Mouse (Mus musculus): ENCODE measurements around the gene Bcap31.

The Bcap31 gene

GRCm38 (mm10) chrX:73715476-73716108 is 383 bp downstream of the Bcap31 start:
- ChIA-PET POLR2A (interaction anchor here (0.5 to 4.0 kb wide), 83 partner anchors 9 to 714 kb away, joined by 3 to 28 read pairs (median 5); partner anchors contain the start of genes Haus7 (in 2 of the 4), Hcfc1 (in 2 of the 4), Idh3g (in 2 of the 4) and Ssr4 (in 2 of the 4)), CTCF (interaction anchor here (0.6 to 1.8 kb wide), 12 partner anchors 9 to 74 kb away, joined by 3 to 10 read pairs (median 3); no protein-coding TSS in a partner anchor)

- ChIA-PET POLR2A (interaction anchor here (0.6 to 3.1 kb wide), 8 partner anchors 10 to 188 kb away, joined by 3 to 12 read pairs (median 4); partner anchors contain the start of genes Bcap31 (in 2 of the 4) and Abcd1 (in 1 of the 4)), CTCF (interaction anchor here in 2 of 4 experiments (0.5 to 1.4 kb wide), 2 partner anchors 10 to 15 kb away, joined by 3 to 5 read pairs; no protein-coding TSS in a partner anchor)
Measured at GRCm38 (mm10) chrX:73700472-73700871, 15.5 kb downstream of the Bcap31 start.

GRCm38 (mm10) chrX:73690917-73691629 is 24.9 kb downstream of the Bcap31 start:
- ChIA-PET CTCF (interaction anchor here (0.6 to 1.9 kb wide), 15 partner anchors 9 to 1836 kb away, joined by 3 to 20 read pairs (median 4); partner anchors contain the start of genes Abcd1 (in 1 of the 4), Bcap31 (in 1 of the 4) and Renbp (in 1 of the 4)), POLR2A (interaction anchor here in 3 of 4 experiments (0.8 to 4.0 kb wide), 22 partner anchors 10 to 315 kb away, joined by 3 to 26 read pairs (median 3); partner anchors contain the start of genes Abcd1 (in 1 of the 3), Bcap31 (in 1 of the 3), Haus7 (in 1 of the 3) and Idh3g (in 1 of the 3))

GRCm38 (mm10) chrX:73685629-73686028 is 30.3 kb downstream of the Bcap31 start:
- CTCF ChIA-PET: interaction anchor here in 1 of 4 experiments (1.2 to 1.6 kb wide), 3 partner anchors 14 to 632 kb away, joined by 3 to 5 read pairs (median 5); no protein-coding TSS in a partner anchor
- POLR2A ChIA-PET: interaction anchor here in 3 of 4 experiments (1.2 to 1.9 kb wide), 14 partner anchors 9 to 245 kb away, joined by 3 to 14 read pairs (median 6); partner anchors contain the start of genes Abcd1 (in 3 of the 3), Bcap31 (in 3 of the 3) and Renbp (in 1 of the 3)

GRCm38 (mm10) chrX:73684978-73685377 is 31.0 kb downstream of the Bcap31 start:
- ChIA-PET POLR2A (interaction anchor here (0.9 to 1.9 kb wide), 17 partner anchors 10 to 585 kb away, joined by 3 to 14 read pairs (median 5); partner anchors contain the start of genes Abcd1 (in 3 of the 4), Bcap31 (in 3 of the 4), Renbp (in 1 of the 4) and Rpl10 (in 1 of the 4)), CTCF (interaction anchor here in 1 of 4 experiments (0.8 to 1.6 kb wide), 5 partner anchors 13 to 631 kb away, joined by 3 to 7 read pairs (median 5); no protein-coding TSS in a partner anchor)

- ChIA-PET POLR2A (interaction anchor here (0.6 to 2.4 kb wide), 9 partner anchors 9 to 586 kb away, joined by 3 to 14 read pairs (median 4); partner anchors contain the start of genes Abcd1 (in 1 of the 4), Bcap31 (in 1 of the 4) and Rpl10 (in 1 of the 4)), CTCF (interaction anchor here in 1 of 4 experiments (0.8 to 1.1 kb wide), 2 partner anchors 24 to 61 kb away, joined by 3 to 7 read pairs; no protein-coding TSS in a partner anchor)
Measured at GRCm38 (mm10) chrX:73684156-73684555, 31.8 kb downstream of the Bcap31 start.

GRCm38 (mm10) chrX:73676668-73677067 is 39.3 kb downstream of the Bcap31 start:
- ChIA-PET POLR2A (interaction anchor here in 3 of 4 experiments (0.7 to 2.9 kb wide), 5 partner anchors 11 to 254 kb away, joined by 3 to 12 read pairs (median 3); partner anchors contain the start of gene Renbp (in 1 of the 3)), CTCF (interaction anchor here in 2 of 4 experiments (1.0 to 1.1 kb wide), 2 partner anchors 14 to 100 kb away, joined by 3 read pairs; no protein-coding TSS in a partner anchor)

- ChIA-PET CTCF (no interaction called here), POLR2A (interaction anchor here (0.5 to 2.9 kb wide), 13 partner anchors 8 to 410 kb away, joined by 3 to 12 read pairs (median 4); partner anchors contain the start of genes Abcd1 (in 2 of the 4), Bcap31 (in 2 of the 4), Renbp (in 1 of the 4) and Xlr3c (in 1 of the 4))
Measured at GRCm38 (mm10) chrX:73675231-73675630, 40.7 kb downstream of the Bcap31 start.

GRCm38 (mm10) chrX:73673968-73674661 is 41.9 kb downstream of the Bcap31 start:
- CTCF ChIA-PET: interaction anchor here in 1 of 4 experiments (1.0 kb wide), 1 partner anchor 42 kb away, joined by 3 read pairs; the partner anchor contains the start of gene Bcap31
- POLR2A ChIA-PET: interaction anchor here in 3 of 4 experiments (0.7 to 2.9 kb wide), 11 partner anchors 9 to 241 kb away, joined by 3 to 12 read pairs (median 5); partner anchors contain the start of genes Abcd1 (in 1 of the 3) and Bcap31 (in 1 of the 3)

GRCm38 (mm10) chrX:73673619-73673967 is 42.4 kb downstream of the Bcap31 start:
- POLR2A ChIA-PET: interaction anchor here in 1 of 4 experiments (1.4 to 2.9 kb wide), 4 partner anchors 9 to 242 kb away, joined by 5 to 12 read pairs (median 7); no protein-coding TSS in a partner anchor
- CTCF ChIA-PET: no interaction called here

- ChIA-PET CTCF (interaction anchor here (0.9 to 1.4 kb wide), 14 partner anchors 8 to 222 kb away, joined by 3 to 20 read pairs (median 6); partner anchors contain the start of genes Abcd1 (in 1 of the 4), Bcap31 (in 1 of the 4), Haus7 (in 1 of the 4) and L1cam (in 1 of the 4)), POLR2A (interaction anchor here in 3 of 4 experiments (0.9 to 3.9 kb wide), 17 partner anchors 9 to 668 kb away, joined by 3 to 38 read pairs (median 6); partner anchors contain the start of genes Abcd1 (in 1 of the 3), Bcap31 (in 1 of the 3), Idh3g (in 1 of the 3) and Srpk3 (in 1 of the 3))
Measured at GRCm38 (mm10) chrX:73672879-73673618, 42.9 kb downstream of the Bcap31 start, which contains the start of gene Slc6a8. Slc6a8 (plus strand) TSS chrX:73673150.

- ChIA-PET CTCF (interaction anchor here (0.5 to 1.4 kb wide), 41 partner anchors 9 to 618 kb away, joined by 3 to 20 read pairs (median 4); partner anchors contain the start of genes Abcd1 (in 2 of the 4), Bcap31 (in 2 of the 4), Haus7 (in 2 of the 4) and Avpr2 (in 1 of the 4)), POLR2A (interaction anchor here (0.5 to 3.9 kb wide), 60 partner anchors 9 to 1119 kb away, joined by 3 to 38 read pairs (median 4); partner anchors contain the start of genes Abcd1 (in 4 of the 4), Bcap31 (in 4 of the 4), Haus7 (in 2 of the 4) and Arhgap4 (in 1 of the 4))
Measured at GRCm38 (mm10) chrX:73672031-73672431, 43.9 kb downstream of the Bcap31 start.

GRCm38 (mm10) chrX:73663143-73663542 is 52.8 kb downstream of the Bcap31 start:
- CTCF ChIA-PET: interaction anchor here in 3 of 4 experiments (0.6 to 1.4 kb wide), 6 partner anchors 9 to 609 kb away, joined by 3 to 4 read pairs (median 3); partner anchors contain the start of gene Abcd1 (in 1 of the 3)

GRCm38 (mm10) chrX:73660284-73660665 is 55.7 kb downstream of the Bcap31 start:
- ChIA-PET POLR2A (interaction anchor here in 3 of 4 experiments (0.6 to 1.8 kb wide), 6 partner anchors 10 to 761 kb away, joined by 3 to 5 read pairs (median 3); partner anchors contain the start of genes Abcd1 (in 1 of the 3), Arhgap4 (in 1 of the 3), Bcap31 (in 1 of the 3) and Naa10 (in 1 of the 3)), CTCF (interaction anchor here in 3 of 4 experiments (0.6 to 1.7 kb wide), 7 partner anchors 12 to 201 kb away, joined by 3 to 9 read pairs (median 5); partner anchors contain the start of gene Haus7 (in 1 of the 3))

More at GRCm38 (mm10) chrX:73663143-73663542, 52.8 kb downstream of the Bcap31 start:
- POLR2A ChIA-PET: interaction anchor here in 1 of 4 experiments (1.4 kb wide), 1 partner anchor 53 kb away, joined by 3 read pairs; the partner anchor contains the start of genes Abcd1 and Bcap31
